ENCODE assay signal across 16 mouse cellular contexts in the genomic region with DNA sequence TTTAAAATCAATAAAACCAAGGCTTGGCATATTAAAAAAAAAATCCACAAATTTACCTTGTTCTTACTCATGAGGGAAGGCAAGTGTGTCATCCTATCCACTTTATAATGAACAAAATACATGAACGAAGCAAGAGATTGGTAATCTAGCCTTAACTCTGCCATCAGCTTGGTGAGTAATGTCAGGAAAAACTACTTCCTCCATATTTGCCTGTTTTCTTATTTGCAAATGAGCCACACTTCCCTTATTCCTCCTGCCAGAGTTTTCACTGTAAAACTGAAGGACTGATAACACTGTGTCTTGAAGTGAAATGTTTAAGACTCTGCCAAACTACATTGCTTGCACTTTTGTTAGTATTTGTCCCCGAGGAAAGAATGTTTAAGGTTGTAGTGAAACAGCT.
"Had no signal": no experiment of that assay in that cellular context is flagged by ENCODE, and none has a peak within 500 bp of the region (broad histone marks: within the 10 kb centered on the region; RNA-seq: fewer than 3 reads in every experiment).

No protein-coding gene starts in this region.

- H3K9me3 ChIP-seq: neural tube, embryonic 13.5 days; neural tube, embryonic 15.5 days; stomach, embryonic 15.5 days had no signal

- H3K27me3 ChIP-seq: neural tube, embryonic 13.5 days; neural tube, embryonic 15.5 days; stomach, embryonic 15.5 days had no signal

- H3K4me3 ChIP-seq: neural tube, embryonic 13.5 days; neural tube, embryonic 15.5 days; stomach, embryonic 15.5 days had no signal

- H3K9ac ChIP-seq: neural tube, embryonic 13.5 days; neural tube, embryonic 15.5 days; stomach, embryonic 15.5 days had no signal

- H3K27ac ChIP-seq: neural tube, embryonic 13.5 days; neural tube, embryonic 15.5 days; stomach, embryonic 15.5 days; stomach, postnatal 0 days had no signal

- DNase-seq: retina, postnatal 1 day; right cerebral cortex, adult 18-20 months; right cerebral cortex, postnatal 14 days; right cerebral cortex, postnatal 25 days; right cerebral cortex, postnatal 4 days; spleen, adult 18-20 months; thymus, adult 18-20 months; thymus, adult 2 months; thymus, postnatal 14 days; thymus, postnatal 25 days; thymus, postnatal 36 days; thymus, postnatal 4 days had no signal

- H3K36me3 ChIP-seq: neural tube, embryonic 13.5 days; neural tube, embryonic 15.5 days; stomach, embryonic 15.5 days had no signal

- H3K4me2 ChIP-seq: neural tube, embryonic 13.5 days; neural tube, embryonic 15.5 days; stomach, embryonic 15.5 days had no signal

- H3K4me1 ChIP-seq: neural tube, embryonic 13.5 days; stomach, embryonic 15.5 days had no signal
